Mouse (Mus musculus) heart, postnatal 36 days (tissue): ENCODE measurements around the gene Acyp1. TPM values are rescaled to one million over a fixed set of nuclear protein-coding genes. Genes with fewer than 3 reads are reported as not detected.

Experiments
- DNase-seq, 2 experiments: peaks; one replicate each; pipeline ENCODE4 v3.0.0; 2021 to 2022
- intact Hi-C: fragments of 180-260 bp; cut with DNase I; formaldehyde crosslinking; loops from one replicate; pipeline ENCODE4 v1.15.1; 2025
- total RNA-seq, 2 experiments: library from RNA; stranded (reverse); gene quantifications; 2 replicates each; pipeline ENCODE4 v1.2.3; 2021

Acyp1 gene
- total RNA-seq = 10 to 100 TPM; 15.9 to 22.1 TPM

DNA sequence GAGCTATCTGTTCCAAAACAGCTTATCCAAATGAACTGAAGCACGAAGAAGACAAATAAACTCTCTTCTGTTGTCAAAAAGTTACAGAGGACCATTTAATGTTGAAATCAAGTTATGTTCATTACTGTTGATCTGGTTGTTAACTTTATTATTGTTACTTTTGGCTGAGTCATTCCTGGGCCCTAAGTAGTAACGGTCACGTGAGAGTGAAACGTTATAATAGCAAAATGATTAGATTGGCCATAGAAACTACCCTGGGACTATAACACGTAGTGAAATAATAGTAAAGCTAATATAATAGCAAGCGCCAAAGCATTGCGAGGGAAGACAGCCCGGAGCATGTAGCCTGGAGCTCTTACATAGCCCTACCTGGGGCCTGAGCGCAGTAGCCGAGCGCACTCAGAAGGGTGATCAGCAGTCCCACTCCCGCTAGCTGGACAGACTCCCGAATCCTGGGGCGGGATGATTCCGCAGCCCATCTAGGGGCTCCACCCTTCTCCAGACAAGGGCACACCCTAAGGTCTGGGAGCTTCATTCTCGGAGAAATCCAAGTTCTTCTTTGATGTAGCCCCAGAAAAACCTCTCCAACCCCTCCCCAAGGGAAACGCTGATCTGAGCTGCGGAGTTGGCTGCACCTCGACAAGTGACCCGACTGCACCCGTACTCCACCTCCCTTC is at the start of gene Acyp1:
Gene Acyp1 (minus strand): TSS at position 630 of the 677 bp plus-strand sequence.
- intact Hi-C loops = loop anchor here (1.0 to 5.0 kb wide), 2 partner anchors 8 to 116 kb away; no protein-coding TSS in a partner anchor
- peak; percentile 53 to 73 for DNase-seq

DNA sequence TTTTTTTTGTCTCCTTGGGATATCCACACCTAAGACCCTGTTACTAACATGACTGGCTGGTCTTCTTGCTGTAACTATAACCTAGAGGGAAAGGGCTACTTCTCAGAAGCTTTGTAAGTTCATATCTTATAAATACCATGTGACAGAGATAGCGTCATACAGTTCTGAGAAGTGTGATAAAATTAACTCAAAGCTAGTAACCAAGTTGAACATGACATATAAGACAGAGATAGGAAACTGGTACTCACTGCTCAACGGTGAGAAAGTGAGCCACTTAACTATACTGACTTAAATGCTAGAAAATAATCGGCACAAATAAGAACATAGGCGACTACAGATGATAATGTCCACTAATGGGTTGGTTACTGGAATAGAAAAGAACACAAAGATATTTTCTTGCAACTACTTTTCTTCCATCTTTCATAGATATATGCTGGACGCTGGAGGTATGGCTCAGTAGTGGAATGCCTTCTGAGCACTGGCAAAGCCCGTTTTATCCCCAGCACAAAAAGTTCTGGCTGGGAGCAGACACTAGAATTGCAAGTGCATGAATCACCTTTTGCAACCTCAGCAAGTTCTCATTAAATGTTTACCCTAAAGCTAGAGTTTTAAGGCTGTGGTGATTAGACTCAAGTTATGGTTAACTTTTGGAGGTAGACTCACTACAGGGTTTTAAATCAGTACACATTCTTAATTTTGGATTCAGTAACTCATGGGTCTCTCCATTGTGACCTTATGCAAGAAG is 49.5 kb upstream of the Acyp1 start:
- intact Hi-C loops = no loop called here
- DNase-seq = no peak

DNA sequence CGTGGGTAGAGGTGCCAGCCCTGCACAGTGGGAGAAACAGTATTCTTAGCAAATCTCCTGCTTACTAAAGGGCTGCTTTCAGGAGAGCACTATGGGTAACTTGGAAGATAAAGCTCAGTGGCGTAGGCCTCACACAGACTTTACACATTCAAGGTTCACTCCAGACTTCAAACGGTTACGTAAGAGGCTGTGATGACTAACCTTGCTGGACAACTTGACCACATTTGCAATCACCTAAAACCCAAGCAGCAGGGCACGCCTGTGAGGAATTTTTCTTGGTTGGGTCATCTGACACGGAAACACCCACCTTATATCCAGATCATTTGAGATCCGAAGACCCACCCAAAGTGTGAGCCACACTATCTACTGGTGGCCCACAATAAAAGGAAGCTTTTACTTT is 41.9 kb upstream of the Acyp1 start:
- intact Hi-C loops = no loop called here

DNA sequence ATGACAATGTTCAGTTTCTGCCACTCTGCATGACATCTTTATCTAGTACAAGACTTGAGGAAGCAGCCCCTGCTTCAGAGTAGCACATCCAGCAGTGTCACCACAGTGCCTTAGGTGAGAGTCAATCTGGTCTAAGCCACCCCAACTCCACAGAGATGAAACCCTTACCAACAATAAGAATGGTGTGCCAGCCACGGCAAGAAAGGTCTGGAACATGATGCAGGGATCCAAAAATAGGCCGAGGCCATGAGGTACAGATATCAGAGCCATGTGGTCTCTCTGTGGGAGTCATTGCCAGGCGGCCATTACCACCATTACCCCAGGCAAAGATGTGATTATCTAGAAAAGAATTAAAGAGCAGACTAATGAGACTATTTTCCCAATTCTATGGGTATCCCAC is 20.4 kb upstream of the Acyp1 start:
- no peak for DNase-seq

More for the DNA sequence above, 41.9 kb upstream of the Acyp1 start:
- no peak for DNase-seq

DNA sequence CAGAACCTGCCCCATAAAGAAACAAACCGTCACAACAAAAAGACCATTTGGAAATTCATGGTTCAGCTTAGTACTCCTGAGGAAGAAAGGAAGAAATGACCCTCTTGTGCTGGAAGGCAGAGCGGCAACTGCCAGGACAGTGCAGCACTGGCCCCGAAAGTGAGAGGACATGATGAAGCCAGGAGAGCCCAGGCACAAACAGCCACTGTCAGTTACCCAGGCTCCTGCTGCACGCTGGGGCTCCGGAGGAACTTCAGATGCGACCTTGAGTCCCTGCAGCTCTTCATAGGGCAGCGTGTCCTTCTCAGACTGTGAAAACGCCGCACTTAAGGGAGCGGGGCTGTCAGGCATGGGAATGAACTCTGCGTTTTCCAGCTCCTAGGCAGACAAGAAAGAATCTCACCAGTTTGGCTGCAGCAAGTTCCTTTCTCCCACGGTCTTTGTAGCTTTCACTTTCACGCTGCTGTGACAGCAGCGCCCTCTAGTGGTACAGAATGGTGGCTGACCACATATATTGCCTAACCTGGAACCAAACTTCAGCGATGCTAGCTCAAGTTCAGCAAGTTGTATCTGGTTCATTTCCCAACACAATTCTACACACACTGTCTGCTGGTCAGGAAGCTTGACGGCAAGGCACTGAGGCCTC is 17.1 kb upstream of the Acyp1 start:
- peak; percentile 88 for DNase-seq
- intact Hi-C loops = loop anchor here (1.0 kb wide), 3 partner anchors 136 to 213 kb away; no protein-coding TSS in a partner anchor

More for the DNA sequence above, 20.4 kb upstream of the Acyp1 start:
- intact Hi-C loops = no loop called here

DNA sequence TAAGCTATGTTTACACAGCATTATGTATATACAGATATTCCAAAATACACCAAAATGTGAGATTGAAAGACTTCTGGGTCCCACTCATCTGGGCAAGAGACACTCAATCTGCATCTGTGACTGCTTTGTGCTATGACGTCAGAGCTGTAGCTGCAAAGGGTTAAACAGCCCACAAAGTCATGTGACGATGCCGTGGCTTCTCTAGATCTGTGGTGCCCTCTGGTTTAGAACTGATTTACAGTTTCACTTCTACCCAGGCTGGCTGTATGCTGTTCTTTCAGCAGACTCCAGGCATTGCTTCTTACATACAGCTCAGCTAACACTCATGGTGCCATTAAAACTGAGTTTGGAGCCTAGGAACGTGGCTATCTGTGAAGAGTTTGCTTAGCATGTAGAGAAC is 16.5 kb upstream of the Acyp1 start:
- intact Hi-C loops = loop anchor here (1.0 kb wide), 3 partner anchors 135 to 212 kb away; no protein-coding TSS in a partner anchor
- no peak for DNase-seq

DNA sequence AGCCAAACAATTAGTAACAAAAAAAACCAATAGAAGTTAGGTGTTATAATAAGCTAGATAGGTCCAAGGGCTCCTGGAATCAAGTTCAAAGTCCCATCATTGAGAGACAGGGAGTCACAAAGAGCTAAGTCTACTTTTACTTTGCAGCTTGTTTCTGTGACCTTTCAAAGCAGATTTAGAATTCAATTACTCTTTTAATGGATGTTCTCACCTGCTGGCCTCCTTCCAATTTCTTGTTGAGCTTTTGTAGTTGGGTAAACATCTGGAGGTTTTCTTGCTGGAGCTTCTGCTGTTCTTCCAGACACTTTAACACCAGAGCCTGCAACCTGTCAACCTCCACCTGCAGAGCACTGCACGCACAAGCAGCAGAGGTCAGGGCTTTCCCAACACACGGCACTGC is 15.0 kb upstream of the Acyp1 start:
- intact Hi-C loops = no loop called here
- no peak for DNase-seq

DNA sequence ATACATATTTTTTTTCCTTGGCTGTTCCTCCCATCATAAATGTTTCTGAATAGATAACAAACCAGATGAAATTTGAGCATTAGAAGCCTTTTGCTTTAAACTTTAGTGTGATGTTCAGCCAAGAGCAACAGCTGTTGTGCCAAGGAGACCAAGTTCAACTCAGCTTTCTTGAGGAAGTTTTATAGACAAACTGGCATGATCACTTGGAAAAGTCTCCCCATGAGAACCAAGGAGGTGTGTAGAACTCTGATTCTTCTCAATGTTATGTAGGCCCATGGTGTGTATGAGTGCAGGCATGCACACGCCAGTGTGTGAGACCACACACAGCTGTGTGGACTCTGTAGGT is 10.6 kb upstream of the Acyp1 start:
- DNase-seq = no peak
- intact Hi-C loops = no loop called here

DNA sequence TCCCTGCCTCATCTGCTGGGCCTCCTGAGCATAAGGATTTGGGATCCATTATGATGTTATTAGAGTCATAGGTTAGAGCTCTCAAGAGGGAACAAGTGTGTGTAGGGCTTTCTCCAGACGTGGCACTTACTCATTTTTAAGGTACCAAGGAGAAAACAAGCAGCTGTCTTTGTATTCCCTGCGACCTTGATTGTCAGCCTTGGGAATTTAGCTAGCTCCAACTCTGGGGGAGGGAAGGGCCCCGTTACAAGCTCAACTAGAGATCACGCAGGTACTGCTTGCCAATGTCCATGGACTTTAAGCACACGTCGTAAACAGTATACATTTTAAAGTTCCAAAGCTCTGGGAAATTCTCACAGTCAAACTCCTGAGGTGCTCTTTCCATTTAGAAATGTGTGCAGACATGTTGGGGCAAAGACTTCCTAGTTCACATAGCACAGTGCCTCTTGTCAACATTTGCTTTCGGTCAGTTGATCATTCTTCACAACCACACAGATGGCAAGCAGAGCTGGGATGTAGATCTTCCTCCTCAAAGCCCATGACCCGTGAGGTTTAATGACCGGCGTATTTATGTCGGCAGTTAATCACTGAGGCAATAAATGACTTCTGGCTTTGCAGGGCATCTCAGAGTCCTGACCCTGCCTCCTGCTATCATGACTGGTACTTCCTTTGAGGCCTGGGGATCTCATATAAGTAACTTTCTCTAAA is 10.0 kb upstream of the Acyp1 start:
- intact Hi-C loops = no loop called here
- no peak for DNase-seq

DNA sequence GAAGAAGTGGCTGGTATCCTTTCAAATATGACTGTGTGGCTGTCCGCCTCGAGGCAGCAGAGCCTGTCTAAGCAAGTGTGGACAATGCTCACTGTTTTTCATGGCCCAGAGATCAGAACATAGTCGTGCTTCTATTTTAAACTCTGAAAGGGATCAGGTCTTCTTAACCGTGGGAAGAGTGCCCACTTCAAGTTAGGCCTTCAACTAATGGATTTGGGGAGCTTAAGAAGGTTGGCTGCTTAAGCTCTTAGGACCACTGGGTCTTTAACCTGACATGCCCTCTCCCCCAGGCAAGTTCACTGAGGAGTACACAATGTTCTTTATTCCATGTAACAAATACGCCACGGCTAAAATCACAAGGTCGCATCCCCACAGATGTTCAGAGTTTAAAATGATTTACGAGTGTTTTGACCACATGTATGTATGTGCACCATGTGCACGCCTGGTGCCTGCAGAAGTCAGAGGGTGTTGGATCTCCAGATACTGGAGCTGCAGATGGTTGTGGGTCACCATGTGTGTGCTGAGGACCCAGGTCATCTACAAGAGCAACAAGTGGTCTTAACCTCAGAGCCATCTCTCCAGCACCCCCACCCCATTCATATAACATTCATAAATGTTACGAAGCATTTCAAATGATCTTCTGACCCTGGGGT is 9.2 kb upstream of the Acyp1 start:
- DNase-seq = no peak
- intact Hi-C loops = no loop called here

DNA sequence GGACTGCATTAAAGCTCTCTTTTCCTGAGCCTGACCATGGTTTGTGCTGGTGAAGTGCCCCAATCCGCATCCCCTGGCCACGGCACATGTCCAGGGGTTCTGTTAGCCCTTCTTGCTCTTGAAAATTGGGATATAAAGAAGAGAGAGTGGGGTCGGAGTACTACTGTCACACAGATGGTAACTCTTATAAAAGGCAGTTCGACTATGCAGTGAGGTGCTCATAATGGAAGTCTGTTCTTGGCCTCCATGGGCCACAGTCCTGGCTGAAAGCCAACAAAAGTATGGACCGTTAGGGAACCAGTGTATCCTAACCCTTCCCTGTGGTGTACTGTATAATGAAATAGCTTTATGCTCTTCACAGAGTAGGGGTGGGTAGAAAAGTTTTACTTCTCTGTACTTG is 8.7 kb upstream of the Acyp1 start:
- intact Hi-C loops = no loop called here
- no peak for DNase-seq

DNA sequence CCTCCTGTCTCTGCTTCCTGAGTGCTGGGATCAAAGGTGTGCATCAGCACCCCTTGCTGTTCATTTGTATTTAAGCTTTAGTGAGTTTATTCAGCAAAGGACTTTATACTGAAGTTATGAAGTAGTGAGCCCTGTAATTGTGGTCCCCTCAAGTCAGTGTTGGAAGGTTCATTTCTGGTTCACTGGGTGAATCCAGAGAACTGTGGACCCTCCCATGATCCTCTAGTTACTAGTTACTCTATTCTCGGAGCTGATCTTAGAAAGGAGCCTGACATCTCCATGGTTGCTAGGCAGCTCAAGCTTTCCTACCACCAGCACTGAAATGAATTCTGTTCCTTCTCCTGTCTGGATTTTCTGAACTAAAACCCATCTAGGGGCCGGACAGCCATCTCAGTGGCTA is 7.3 kb upstream of the Acyp1 start:
- DNase-seq = no peak
- intact Hi-C loops = no loop called here

DNA sequence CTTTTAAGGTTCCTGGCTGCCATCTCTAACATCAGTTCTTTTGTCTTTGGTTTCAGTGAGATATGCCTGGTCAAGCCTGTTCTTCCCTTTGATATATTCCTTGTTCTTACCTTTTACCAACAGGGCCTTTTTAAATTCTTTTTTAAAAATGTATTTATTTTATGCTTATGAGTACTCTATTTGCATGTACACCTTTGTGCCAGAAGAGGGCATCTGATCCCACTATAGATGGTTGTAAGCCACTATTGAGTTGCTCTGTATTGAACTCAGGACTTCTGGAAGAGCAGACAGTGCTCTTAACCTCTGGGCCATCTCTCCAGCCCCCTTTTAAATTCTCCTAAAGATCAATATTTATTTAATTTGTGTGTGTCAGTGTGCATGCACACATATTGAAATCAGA is 4.7 kb upstream of the Acyp1 start:
- no peak for DNase-seq
- intact Hi-C loops = no loop called here

DNA sequence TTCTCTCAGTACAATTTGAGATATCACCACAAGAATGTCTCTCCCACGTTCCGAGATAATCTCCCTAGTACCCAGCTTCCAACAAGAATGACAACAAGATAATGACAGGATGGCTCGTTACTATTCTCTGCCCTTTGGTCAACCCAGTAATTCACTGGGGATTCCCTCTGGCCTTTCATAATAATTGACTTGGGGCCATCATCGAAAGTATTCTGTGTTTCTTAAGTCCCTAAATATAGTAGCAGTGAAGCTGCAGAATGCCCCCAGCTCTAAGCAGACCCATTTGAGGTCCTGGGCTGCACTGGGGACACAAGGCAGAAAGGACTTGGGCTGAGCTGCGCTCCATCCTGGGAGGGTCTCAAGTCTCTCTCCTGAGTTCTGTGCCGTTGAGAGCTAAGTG is 4.0 kb upstream of the Acyp1 start:
- intact Hi-C loops = no loop called here
- DNase-seq = no peak

DNA sequence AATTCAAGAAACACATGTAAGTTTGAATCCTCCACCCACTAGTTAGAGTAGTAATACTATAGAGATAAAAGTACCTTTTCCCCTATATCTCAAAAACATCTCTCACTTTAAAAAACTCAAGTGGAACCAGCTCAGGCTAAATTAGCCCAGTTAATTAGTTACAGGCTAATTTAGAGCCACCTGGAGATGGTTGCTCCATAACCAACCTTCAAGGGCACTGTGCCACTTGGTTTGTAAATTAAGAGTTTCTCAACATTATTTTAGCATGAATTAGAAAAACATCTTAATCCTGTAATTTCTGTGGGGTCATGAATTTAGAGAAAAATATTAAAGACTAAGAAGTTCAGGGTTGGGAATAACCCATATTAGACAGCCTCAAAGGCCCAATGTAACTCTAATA is 3.3 kb upstream of the Acyp1 start:
- no peak for DNase-seq
- intact Hi-C loops = no loop called here

DNA sequence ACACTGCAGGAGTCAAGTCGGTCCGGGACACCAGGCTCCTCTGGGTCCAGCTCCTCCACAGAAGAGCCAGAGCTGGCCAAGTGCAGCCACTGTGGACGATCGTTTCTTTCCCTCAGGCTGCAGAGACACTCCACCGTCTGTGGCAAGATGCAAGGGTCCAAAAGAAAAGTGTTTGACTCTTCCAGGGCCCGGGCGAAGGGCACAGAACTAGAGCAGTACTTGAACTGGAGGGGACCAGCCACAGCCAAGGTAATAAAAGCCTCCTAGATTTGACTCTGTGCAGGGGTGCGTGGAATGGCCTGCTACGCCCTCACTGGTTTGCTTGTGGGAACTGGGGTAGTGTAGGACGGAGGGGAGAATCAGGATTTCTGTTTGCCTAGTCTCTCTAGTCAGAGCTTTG is 2.4 kb upstream of the Acyp1 start:
- intact Hi-C loops = no loop called here
- no peak for DNase-seq

DNA sequence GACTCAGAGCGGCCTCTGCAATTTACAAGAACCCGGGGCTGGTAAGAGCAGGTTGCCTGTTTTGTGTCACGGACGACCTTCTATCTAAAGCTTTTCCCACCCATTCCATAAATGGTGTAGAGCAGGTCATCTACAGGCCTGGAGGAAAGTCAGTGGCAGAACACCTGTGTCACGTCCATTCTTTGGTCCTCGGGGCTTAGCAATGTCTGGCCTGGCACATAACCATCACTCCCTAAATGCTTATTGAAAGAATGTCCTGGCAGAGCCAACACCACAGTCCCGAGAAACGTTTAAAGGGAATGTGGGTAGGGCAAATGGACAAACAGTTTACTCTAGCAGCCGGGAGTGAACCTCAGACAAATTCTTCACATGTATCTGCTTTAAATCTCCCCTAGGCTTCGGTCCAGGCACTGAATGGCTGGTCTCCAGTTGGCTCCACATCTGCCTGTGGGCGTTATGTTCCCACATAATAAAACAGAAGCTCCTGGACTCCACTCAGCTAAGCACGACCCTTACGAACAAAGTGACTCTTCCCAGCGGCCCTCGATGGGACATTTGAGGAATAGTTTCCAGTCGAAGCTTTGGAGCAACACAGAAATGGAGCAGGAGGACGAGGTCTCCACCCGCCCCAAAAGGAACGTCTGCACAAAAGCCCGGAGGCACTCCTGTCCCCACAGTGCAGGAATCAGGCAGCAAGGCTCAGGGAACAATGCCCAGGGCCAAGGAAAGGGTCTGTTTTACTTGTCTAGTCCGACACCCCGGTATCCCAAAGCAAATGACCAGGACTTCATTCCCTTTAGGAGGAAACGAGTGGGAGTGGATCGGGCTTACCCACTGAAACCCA is 1.1 kb upstream of the Acyp1 start:
- intact Hi-C loops = loop anchor here (5.0 kb wide), 1 partner anchor 117 kb away; no protein-coding TSS in a partner anchor
- peak in 1 of 2 experiments; percentile 45 for DNase-seq

DNA sequence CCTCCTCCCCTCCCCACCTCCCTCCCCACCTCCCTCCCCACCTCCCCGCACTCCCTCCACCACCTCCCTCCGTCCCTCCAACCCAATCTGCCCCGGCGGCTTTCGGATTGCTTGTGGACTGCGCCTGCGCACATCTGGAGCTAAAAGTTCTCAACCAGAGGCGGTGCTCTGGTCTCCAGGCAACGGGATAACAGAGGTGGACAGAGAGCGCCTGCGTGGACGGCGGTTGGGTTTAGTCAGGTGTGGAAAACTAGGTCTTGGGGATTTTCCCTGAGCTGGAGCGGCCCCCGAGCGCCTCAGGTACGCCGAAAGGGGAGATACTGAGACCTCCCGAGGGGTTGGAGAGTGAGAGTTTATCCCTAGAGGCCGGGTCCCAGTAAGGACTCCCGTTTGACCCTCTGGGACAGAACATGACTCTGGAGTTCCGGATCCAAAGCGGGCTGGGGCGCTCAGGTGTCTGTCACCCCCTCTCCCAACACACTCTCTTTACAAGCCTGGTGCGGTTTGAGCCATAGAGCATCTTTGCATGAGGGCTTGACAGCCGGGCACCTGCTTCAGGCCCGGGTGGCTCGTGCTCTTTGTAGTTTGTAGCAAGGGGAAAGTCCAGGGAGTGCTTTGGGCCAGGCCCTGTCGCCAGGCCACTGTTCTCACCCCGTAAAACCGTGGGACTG is 383 bp upstream of the Acyp1 start, which contains the start of gene Zc2hc1c:
Gene Zc2hc1c (plus strand): TSS at position 106 of the 671 bp plus-strand sequence.
- intact Hi-C loops = loop anchor here (1.0 to 5.0 kb wide), 2 partner anchors 8 to 116 kb away; no protein-coding TSS in a partner anchor
- DNase-seq = peak; percentile 86 to 87

DNA sequence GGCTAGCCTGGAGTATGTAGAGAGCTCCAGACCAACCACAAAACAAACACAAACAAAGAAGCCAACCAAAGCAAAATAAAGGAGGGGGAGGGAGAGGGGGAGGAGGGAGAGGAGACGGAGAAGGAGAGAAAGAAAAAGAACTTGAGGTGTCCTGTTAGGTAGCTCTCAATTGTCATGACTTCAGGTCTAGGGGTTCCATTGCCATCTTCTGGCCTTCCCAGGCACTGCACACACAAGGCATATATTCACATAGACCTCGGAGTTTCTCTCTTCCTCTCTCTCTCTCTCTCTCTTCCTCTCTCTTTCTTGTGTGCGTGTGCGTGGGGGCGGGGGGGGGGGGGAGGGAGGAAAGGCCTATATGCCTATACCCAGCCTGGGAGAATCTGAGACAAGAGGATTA is 1.3 kb downstream of the Acyp1 start:
- intact Hi-C loops = loop anchor here (5.0 kb wide), 1 partner anchor 115 kb away; no protein-coding TSS in a partner anchor
- no peak for DNase-seq
